Mouse (Mus musculus): ENCODE measurements at regions not wholly inside any gene's neighbourhood (a gene's known extent, or its start where the extent isn't known, plus 50 kb on each side); places are given as distances from the start of the nearest gene placed in this dataset.
"Not testable (repeated sequence)": the region's sequence is repeated elsewhere in the genome, so short reads cannot be mapped to it uniquely, and the experiment has no call there.

GRCm38 (mm10) chr13:111309848-111310692 is 55.3 kb downstream of the Actbl2 start:
- no peak for DNase-seq (ENCODE audit: low read depth)

DNA sequence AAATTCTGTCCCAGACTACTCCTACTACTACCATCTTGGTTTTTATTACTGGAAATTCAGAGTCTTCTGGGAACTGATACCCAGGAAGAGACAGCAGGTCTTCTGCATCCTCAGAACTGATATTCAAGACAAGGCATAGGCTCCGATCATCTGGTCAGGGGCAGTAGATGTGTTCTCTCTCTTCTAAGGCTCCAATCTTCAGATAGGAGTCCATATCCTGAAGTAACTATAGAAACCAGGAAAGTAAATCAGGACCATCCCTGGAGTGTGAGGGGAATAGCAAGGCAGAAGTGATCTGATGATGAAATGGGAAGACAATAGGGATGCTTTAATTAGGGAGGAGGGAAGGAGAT is 55.9 kb downstream of the Actbl2 start:
- no peak for DNase-seq (ENCODE audit: low read depth)

DNA sequence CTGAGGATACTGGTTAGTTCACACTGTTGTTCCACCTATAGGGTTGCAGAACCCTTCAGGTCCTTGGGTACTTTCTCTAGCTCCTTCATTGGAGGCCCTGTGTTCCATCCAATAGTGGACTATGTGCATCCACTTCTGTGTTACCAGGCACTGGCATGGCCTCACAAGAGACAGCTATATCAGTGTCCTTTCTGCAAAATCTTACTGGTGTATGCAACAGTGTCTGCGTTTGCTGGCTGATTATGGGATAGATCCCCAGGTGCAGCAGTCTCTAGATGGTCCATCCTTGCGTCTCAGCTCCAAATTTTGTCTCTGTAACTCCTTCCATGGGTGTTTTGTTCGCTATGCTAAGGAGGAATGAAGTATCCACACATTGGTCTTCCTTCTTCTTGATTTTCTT is 58.7 kb downstream of the Actbl2 start:
- DNase-seq (ENCODE audit: low read depth): not testable (repeated sequence)

- not testable (repeated sequence) for DNase-seq (ENCODE audit: low read depth)
Measured at GRCm38 (mm10) chr13:111317876-111318275, 63.1 kb downstream of the Actbl2 start.

DNA sequence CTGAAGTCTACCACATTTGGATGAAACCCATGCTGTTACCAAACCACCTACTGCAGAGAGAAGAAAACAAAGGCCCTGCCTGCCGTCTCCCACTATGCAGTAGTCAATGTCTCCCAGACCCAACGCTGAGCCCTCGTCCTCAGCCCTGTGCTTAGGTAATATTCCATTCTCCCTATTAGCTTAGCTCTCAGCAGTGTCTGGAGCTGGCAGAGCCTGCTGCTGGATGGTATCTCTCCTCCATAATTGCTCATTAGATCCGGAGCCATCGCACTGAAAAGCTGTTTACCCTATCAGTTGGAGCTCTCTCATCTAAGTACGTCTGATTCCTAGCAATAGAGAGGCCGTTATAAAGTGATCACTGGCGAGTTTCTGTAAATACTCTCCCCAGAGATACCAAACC is 68.4 kb downstream of the Actbl2 start:
- DNase-seq (ENCODE audit: low read depth): no peak

- DNase-seq (ENCODE audit: low read depth): no peak
Measured at GRCm38 (mm10) chr13:111326096-111326665, 71.4 kb downstream of the Actbl2 start.

DNA sequence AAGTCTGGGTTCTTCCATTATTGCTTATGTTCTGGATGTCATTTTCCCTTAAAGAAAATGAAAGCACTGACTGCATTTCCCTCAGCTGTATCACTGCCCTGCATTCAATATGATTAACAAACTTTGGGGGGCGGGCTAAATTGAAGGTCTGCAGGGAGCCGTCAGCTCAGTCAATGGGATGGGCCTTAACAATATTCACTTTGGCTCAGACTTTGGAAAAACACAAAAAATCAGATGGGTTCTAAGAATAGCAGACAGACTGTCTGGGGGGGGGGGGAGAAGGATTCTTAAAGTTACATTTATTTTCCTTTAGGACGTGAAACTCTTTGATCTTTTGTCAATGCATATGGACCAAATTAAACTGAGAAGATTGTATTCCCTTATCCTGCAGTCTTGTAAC is 78.2 kb downstream of the Actbl2 start:
- no peak for DNase-seq (ENCODE audit: low read depth)

DNA sequence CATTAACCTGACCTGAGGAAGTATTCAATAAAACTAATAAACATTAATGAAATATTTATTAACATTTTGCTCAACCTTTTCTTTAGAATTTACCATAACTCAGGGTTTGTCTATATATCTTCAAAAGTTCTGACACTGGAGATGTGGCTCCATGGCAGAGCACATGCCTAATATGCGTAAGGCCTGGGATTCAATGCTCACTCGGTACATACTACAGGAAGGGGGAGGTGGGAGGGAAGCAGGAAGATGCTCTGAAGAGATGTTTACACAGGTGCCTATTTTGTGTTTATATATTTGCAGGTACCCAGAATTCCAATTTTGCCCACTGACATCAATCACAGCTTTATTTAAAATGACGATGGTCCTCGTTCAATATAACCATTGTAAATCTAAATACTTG is 79.0 kb downstream of the Actbl2 start:
- DNase-seq (ENCODE audit: low read depth): no peak

- peak; percentile 10 for DNase-seq (ENCODE audit: low read depth)
Measured at GRCm38 (mm10) chr13:111334258-111335052, 79.6 kb downstream of the Actbl2 start.

GRCm38 (mm10) chr13:111344981-111345380 is 90.2 kb downstream of the Actbl2 start:
- peak; percentile 33 for DNase-seq (ENCODE audit: low read depth)

DNA sequence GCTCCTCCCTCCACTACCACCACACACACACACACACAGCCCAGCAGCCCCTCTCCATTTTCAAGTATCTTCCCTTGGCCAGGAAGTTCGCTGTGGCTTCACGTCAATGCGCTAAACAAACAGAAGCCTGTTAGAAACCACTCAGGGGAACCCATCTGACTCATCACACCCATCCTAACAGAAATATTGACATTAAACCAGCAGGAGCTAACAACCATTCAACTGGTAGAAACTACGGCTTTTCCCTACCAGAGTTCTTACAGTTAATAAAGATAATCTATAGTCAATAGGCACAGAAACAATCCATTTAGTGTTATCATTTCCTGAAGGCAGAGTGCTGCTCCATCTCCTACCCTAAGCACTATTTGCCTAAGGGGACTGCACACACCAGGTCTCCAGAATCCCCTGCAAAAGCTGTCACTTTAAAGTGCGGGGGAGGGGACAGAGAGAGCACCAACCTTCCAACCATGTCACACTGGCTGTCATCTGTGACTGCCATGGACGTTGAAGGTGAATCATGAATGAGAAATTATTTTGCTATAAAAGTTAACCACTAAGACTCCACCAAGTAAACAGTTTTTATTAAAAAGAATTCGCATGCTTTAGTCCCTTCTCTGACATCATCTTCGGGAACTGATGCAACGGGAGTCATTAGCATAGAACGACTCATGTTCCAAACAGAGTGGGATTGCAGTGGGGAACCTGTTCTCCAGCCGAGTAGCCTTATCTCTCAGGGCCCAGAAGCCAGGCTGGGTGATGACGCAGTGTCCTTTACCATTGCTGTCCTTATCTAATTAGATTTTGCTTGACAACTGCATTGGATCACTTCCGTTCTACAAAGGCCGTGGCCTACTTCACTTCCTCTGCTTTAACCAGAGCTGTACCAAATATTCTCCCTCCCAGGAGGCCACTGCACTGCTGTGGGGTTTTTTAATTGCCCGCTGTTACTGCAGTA is 91.0 kb downstream of the Actbl2 start:
- DNase-seq (ENCODE audit: low read depth): peak; percentile 99

DNA sequence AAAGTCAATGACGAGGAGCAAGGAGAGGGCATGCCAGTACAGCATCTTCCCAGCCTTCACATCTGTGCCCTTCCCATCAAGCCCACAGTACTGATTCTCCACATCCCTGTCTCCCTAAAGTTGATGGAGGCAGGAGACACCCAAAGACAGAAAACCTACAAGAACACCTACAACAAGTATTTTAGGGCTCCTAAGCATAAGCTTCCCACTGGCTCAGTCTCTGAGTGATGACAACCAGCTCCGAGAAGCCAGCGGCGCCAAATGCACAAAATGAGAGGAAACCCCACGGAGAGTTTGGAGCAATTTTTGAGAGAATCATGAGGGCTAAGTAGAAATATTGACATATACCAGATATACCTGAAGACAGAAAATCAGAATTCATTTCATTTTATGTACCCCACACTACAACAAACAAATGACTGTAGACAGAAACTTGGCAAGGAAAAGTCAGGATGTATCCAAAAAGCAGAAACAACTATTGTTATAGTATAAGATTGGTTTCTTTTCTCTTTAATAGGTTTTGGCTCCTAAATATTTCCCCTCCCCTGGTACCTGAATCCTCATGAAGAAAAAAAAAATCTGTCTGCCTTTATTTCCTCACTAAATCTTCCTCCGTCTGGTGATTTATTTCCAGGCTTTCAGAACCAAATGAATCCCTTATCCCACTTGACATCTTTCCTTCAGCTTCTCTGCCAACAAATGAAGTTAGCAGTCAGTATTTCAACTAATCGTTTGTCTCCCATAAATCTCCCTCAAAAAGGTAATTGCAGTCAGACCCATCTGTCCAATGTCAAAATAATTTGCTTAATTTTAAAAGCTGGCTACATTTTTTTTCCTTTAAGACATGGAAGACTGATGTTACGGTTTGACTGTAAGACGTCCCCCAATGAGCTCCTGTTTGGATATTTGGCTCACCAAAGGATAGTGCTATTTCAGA is 102.0 kb downstream of the Actbl2 start:
- no peak for DNase-seq (ENCODE audit: low read depth)

DNA sequence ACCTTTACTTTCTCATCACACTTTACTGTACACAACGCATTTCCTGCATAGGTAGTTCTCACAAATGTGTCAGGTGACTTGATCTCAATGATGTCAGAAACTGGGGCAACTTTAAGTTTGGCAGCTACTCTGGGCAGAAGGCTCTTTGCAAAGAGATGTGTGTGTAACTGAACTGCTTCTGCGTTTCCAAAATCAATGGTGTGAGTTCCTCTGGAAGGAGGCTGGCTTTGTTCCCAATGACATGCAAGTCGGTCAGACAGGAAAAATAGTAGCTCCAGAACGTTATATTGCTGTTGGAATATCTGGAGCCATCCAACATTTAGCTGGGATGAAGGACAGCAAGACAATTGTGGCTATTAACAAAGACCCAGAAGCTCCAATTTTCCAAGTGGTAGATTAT is 106.6 kb downstream of the Actbl2 start:
- no peak for DNase-seq (ENCODE audit: low read depth)

GRCm38 (mm10) chr13:111363176-111363739 is 108.4 kb downstream of the Actbl2 start:
- DNase-seq (ENCODE audit: low read depth): no peak

- no peak for DNase-seq (ENCODE audit: low read depth)
Measured at GRCm38 (mm10) chr13:111366871-111367270, 112.1 kb downstream of the Actbl2 start.

DNA sequence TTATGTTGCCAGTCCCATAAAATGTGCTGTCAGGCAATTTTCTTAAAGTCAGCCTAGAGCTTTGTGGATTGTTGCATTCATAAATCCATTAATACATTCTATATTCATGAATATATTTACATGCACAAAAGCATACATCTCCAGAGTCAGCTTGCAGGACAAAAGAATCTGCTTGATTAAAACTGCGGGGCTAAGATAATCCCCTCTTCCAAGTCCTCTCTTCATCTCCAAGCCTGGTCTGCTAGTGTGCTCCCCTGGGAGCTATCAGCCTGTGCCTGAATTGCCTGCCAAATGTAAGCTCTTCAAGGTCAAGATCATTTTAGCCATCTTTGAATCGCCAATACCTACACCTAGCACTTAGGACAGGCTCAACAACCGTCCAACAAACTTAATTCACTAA is 112.8 kb downstream of the Actbl2 start:
- DNase-seq (ENCODE audit: low read depth): no peak

GRCm38 (mm10) chr13:111369916-111370315 is 115.1 kb downstream of the Actbl2 start:
- no peak for DNase-seq (ENCODE audit: low read depth)

GRCm38 (mm10) chr13:111373281-111373680 is 116.6 kb downstream of the Gpbp1 start:
- no peak for DNase-seq (ENCODE audit: low read depth)

- DNase-seq (ENCODE audit: low read depth): no peak
Measured at GRCm38 (mm10) chr13:111373801-111374200, 116.1 kb downstream of the Gpbp1 start.
